Mouse (Mus musculus): ENCODE data around the gene Carm1.

- TF ChIP-seq POLR2A (IDR thresholded peaks at IDR 0.05; ENCODE audit: insufficient read length, low read depth) = peak; percentile 14
- TF ChIP-seq USF1 (IDR thresholded peaks at IDR 0.05; ENCODE audit: low read depth) = no peak
- no peak for TF ChIP-seq TCF12 (IDR thresholded peaks at IDR 0.05; ENCODE audit: insufficient read depth, poor library complexity, severe bottlenecking)
- no peak for TF ChIP-seq MAX (IDR thresholded peaks at IDR 0.05; ENCODE audit: low read depth)
- peak in 1 of 3 experiments; percentile 50 for TF ChIP-seq MYOG (IDR thresholded peaks at IDR 0.05; ENCODE audit: control insufficient read depth in 1 of 3, insufficient read depth in 1 of 3, insufficient read length in 2 of 3, low read depth in 2 of 3)
- TF ChIP-seq E2F4 (IDR thresholded peaks at IDR 0.05; ENCODE audit: insufficient read depth) = no peak
- no peak for TF ChIP-seq CEBPB (IDR thresholded peaks at IDR 0.05; ENCODE audit: insufficient read depth, poor library complexity, severe bottlenecking)
Observed at GRCm38 (mm10) chr9:21508871-21509404, 37.8 kb upstream of the Carm1 start.
